Mouse (Mus musculus): ENCODE data around the gene Scn8a.

Scn8a gene

GRCm38 (mm10) chr15:100873155-100873554 is 3.5 kb downstream of the Scn8a start:
- no peak for DNase-seq (ENCODE audit: extremely low read depth, insufficient read length, low spot score)

DNA sequence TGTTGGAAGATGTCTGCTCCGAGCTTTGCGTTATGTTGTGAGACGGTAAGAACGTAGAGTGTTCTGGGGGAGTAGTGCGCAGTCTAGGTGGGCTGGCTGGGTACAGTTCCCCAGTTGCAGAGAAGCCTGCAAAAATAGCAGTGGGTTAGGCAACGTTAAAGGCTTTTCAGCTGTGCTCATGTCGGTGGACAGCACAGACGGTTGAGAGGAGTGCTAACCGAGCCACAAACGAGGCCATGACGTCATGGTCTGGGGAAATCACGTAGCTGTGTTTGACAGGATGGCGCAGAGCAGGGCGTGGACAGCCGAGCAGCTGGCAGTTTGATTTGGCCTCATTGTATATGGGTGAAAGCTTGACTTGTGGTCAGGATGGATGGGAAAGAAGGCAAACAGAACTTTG is 9.4 kb downstream of the Scn8a start:
- DNase-seq (ENCODE audit: extremely low read depth, insufficient read length, low spot score) = no peak

DNA sequence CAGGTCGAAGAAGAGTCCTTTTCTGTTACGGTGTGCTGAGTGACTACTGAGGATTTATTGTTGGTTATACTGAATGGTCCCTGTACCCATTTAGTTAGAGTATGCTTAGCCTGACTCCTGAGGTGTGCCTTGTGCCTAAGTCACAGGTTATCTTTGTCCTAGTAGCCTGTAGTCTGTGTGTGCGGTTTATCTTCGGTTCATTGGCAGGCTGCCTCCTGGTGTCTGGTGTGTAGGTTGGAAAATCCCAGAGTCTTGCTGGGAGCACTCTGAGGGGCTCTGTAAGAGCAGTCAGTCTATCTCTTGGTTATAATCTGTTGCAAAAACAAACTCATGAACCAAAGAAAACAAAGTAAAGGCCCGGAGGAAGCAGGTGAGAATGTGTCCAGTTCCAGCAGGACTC is 11.7 kb downstream of the Scn8a start:
- DNase-seq (ENCODE audit: extremely low read depth, insufficient read length, low spot score) = no peak

DNA sequence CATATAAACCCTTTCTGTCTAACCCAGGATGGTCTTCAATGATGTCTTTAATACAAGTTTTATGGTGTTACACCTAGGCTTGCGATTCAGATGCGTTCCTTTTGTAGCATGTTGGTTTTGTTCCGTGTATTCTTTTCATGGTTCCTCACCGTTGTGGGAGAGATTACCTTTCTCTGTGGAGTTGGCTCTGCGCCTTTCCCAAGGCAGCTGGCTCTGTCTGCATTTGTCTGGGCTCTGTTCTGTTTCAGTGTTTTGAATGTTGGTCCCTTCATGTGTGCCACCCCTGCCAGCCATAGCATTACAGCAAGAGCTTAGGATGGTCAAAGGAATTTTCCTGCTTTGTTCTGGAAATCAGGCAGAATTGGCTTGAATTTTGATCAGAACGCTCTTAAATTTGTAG is 14.8 kb downstream of the Scn8a start:
- no peak for DNase-seq (ENCODE audit: extremely low read depth, insufficient read length, low spot score)

DNA sequence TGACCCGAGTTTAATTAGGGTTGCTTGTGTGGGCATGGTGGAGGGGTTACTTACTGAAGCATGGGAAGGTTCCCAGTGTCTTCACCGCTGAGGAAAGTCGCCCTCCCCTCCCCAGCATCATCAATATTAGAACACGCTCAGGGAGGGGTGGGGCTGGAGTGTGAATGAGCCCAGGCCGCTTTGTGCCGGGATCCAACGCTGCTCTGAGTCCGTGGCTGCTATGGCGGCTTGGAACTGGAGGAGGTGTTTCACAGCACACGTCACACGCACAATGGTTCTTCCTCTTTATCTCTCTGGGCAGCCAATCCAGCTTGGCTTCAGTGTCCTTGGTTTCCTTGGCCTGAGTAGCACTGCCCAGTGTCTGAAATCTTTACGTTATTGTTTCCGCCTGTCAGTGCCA is 22.3 kb downstream of the Scn8a start:
- no peak for DNase-seq (ENCODE audit: extremely low read depth, insufficient read length, low spot score)

- no peak for DNase-seq (ENCODE audit: extremely low read depth, insufficient read length, low spot score)
Measured at GRCm38 (mm10) chr15:100896502-100896901, 26.8 kb downstream of the Scn8a start.

GRCm38 (mm10) chr15:100903811-100904210 is 34.2 kb downstream of the Scn8a start:
- DNase-seq (ENCODE audit: extremely low read depth, insufficient read length, low spot score) = no peak

DNA sequence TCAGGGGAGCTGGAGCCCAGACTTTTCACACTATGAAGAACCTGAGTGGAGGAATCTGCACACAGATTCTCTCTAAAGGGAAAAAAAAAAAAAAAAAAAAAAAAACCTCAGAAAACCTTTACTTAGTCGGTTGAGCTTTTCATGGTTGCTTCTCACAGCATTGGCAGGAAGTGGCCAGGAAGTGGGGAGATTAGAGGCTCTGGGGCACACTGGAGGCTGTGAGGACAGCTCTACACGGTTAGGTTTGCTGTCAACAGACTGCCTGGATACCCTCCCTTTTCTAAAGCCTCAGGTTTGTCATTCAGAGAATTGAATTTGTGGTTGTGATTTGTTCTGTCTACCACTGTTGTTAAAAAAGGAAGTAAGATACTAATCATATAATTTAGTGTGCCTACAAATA is 35.3 kb downstream of the Scn8a start:
- no peak for DNase-seq (ENCODE audit: extremely low read depth, insufficient read length, low spot score)

GRCm38 (mm10) chr15:100905751-100906150 is 36.1 kb downstream of the Scn8a start:
- no peak for DNase-seq (ENCODE audit: extremely low read depth, insufficient read length, low spot score)

GRCm38 (mm10) chr15:100908817-100909216 is 39.2 kb downstream of the Scn8a start:
- no peak for DNase-seq (ENCODE audit: extremely low read depth, insufficient read length, low spot score)

DNA sequence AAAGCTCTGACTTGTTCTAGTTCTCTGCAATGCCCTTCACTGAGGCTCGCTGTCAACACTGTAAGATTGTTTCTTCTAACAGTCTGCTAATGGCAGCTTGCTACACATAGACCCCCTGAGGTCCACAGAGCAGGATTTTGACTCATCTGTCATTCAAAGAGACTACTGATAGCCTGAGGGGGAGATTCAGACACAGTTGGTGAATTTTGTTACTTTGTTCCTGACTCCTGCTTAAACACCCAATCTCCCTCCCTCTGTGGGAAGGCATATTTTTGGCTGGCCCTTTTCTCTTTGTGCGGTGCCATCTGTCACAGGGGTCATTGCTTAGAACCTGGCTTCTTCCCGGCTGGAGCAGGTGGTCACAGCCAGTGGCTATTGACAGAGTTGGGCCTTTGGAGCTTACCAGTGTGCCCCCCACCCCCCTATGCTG is 40.1 kb downstream of the Scn8a start:
- no peak for DNase-seq (ENCODE audit: extremely low read depth, insufficient read length, low spot score)

GRCm38 (mm10) chr15:100910381-100910841 is 40.8 kb downstream of the Scn8a start:
- peak; percentile 34 for DNase-seq (ENCODE audit: extremely low read depth, insufficient read length, low spot score)

DNA sequence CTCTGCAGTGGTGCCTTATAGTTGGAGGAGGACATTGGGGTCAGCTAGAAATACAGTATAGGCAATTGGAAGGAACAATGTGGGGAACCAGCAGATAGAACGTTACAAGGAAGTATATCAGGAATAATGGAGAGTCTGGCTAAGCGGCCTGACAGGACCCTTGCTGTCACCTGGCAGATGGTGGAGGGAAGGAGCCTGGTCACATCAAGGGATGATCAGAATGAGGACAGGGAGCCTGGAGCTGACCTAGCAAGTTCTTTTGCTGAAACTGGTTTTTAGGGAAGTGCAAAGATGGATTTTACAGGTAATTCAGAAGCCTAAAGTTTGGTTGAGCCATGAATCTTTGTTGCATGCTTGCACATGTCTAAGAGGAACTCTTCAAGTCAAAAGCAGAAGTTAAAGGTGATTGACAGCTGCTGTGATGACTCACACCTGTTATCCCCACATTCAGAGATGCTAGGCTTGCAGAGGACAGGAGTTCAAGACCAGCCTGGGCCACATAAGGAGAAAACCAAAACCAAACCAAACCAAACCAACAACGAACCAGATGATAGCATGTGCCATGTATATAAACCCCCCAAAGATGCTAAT is 43.1 kb downstream of the Scn8a start:
- DNase-seq (ENCODE audit: extremely low read depth, insufficient read length, low spot score) = no peak

GRCm38 (mm10) chr15:100914734-100915242 is 45.1 kb downstream of the Scn8a start:
- DNase-seq (ENCODE audit: extremely low read depth, insufficient read length, low spot score) = no peak

- no peak for DNase-seq (ENCODE audit: extremely low read depth, insufficient read length, low spot score)
Measured at GRCm38 (mm10) chr15:100918046-100918445, 48.4 kb downstream of the Scn8a start.

- no peak for DNase-seq (ENCODE audit: extremely low read depth, insufficient read length, low spot score)
Measured at GRCm38 (mm10) chr15:100922210-100922609, 52.6 kb downstream of the Scn8a start.

- DNase-seq (ENCODE audit: extremely low read depth, insufficient read length, low spot score) = no peak
Measured at GRCm38 (mm10) chr15:100923476-100923875, 53.8 kb downstream of the Scn8a start.

DNA sequence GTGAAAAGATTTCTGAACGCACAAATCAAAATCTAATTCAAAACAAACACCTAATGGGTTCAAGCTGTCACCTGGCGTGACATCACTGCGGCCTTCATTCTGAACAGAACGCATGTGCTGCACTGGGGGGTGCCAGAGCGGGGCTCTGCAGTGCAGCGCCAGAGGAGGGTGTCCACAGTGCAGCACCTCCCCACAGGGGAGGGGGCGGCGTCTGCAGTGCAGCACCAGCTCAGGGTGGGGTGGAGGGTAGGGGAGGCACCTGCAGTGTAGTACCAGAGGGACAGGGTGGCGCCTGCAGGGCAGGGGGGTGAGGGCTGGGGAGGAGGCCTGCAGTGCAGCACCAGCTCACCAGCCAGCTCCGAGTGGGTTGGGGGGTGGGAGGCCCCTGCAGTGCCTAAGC is 55.3 kb downstream of the Scn8a start:
- DNase-seq (ENCODE audit: extremely low read depth, insufficient read length, low spot score) = no peak

DNA sequence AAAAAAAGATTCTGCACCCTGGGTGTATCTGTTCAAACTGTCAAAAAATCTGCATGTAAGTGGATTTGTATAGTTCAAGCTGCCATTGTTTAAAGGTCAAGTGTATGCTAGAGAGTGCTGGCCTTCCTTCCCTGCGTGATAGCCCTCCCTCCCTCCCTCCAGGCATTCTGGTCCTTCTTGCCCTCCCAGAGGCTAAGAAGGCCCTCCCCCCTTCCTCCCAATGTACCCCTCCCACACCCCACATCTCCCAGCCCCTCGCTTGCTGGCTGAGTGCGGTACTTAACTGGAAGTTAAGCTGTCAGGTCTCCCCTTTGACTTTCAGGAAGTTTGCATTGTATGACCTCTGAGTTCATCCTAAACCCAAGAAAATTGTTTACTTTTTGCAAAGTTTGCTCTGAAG is 60.8 kb downstream of the Scn8a start:
- no peak for DNase-seq (ENCODE audit: extremely low read depth, insufficient read length, low spot score)

DNA sequence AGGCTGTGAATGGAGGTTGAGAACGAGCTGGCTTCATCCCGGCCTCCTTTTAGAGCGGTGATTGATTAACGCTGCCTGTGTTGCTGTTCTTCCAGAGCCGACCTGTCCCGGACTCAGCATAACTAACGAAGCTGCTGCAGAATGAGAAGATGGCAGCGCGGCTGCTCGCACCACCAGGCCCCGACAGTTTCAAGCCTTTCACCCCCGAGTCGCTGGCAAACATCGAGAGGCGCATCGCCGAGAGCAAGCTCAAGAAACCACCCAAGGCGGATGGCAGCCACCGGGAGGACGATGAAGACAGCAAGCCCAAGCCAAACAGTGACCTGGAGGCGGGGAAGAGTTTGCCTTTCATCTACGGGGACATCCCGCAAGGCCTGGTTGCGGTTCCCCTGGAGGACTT is 66.5 kb downstream of the Scn8a start:
- DNase-seq (ENCODE audit: extremely low read depth, insufficient read length, low spot score) = no peak

GRCm38 (mm10) chr15:100948383-100948782 is 78.7 kb downstream of the Scn8a start:
- no peak for DNase-seq (ENCODE audit: extremely low read depth, insufficient read length, low spot score)

DNA sequence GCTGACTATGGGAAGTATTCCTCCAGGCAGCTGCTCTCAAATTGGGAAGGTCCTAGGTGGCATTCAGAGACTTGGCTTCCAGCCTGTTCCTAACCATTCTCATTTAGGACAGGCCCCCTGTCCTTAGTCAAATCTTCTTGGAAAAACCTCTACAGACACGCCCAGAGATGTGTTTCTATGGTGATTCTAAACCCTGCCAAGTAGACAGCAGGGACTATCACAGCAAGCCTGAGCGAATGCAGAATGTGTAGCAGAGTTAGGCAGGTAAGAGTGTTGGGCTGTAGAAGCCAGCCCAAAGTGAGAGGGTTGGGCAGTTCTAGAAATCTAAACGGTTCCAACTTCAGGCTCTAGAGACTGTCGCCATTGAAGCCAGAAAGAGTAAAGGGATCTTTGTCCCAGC is 79.5 kb downstream of the Scn8a start:
- no peak for DNase-seq (ENCODE audit: extremely low read depth, insufficient read length, low spot score)

GRCm38 (mm10) chr15:100951491-100951890 is 81.8 kb downstream of the Scn8a start:
- no peak for DNase-seq (ENCODE audit: extremely low read depth, insufficient read length, low spot score)

Measured in 3134 (cell line).